In the genomic region with DNA sequence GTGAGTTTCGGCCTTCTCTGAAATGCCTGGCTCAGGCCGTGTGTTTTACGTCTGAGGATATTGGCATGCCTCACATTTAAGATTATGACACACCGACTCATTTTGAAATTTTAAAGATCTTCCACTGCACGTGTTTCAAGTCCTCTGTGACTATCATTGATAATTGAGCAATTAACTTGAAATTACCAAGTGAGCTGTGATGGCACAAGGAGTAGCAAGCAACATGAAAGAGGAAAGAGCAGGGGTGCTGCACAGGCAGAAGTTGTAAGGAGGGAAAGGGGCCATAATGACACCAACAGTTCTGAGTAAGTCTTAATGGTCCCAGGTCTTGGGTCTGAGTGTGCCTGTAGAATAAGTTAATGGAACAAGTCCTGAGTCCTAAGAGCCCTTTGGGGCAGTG, we compare ENCODE assay signal across 24 mouse cellular contexts.
DNase-seq lines count a peak whose midpoint lies in the region; ATAC-seq lines count a peak whose summit lies in the region.
"Had no signal": no experiment of that assay in that cellular context is flagged by ENCODE, and none has a peak within 500 bp of the region (broad histone marks: within the 10 kb centered on the region; RNA-seq: fewer than 3 reads in every experiment).

No protein-coding gene starts in this region.

- ATAC-seq in megakaryocyte, adult 5-6 weeks (ENCODE audit: poor library complexity, severe bottlenecking): peak; percentile 70
- ATAC-seq: activated CD4-positive, CD25-positive, alpha-beta regulatory T cell, adult 4 months; CD4-positive, CD25-positive, alpha-beta regulatory T cell, adult 4 months; forebrain, embryonic 13.5 days; forebrain, embryonic 15.5 days; forebrain, postnatal 0 days; Patski had no signal

- no peak overlapping the region for H3K4me3 ChIP-seq in brown adipose tissue, adult 24 weeks (ENCODE audit: insufficient read depth, low read depth, low read length)
- H3K4me3 ChIP-seq: embryonic facial prominence, embryonic 13.5 days; embryonic facial prominence, embryonic 15.5 days; forebrain, embryonic 13.5 days; forebrain, embryonic 15.5 days had no signal

- DNase-seq in adrenal gland, adult 2 months: peak; percentile 2
- no peak for DNase-seq in adrenal gland, adult 8-10 months
- no peak for DNase-seq in kidney, postnatal 25 days
- DNase-seq in kidney, adult 18-20 months: no peak
- DNase-seq: adrenal gland, postnatal 14 days; adrenal gland, postnatal 36 days; B cell, adult 2 months; cerebellum, adult 11 months; cerebellum, adult 18-20 months; cerebellum, adult 8-10 months; cerebellum, adult 9-11 months; cerebellum, postnatal 14 days; cerebellum, postnatal 36 days; embryo, embryonic 11 days; forebrain, postnatal 0 days had no signal

- 0 out of 2 replicates have a peak overlapping the region, but pooled peaks have one; percentile 3 for H3K27ac ChIP-seq in brown adipose tissue, adult 24 weeks (replicated peaks; ENCODE audit: low read depth, low read length)
- H3K27ac ChIP-seq: embryonic facial prominence, embryonic 13.5 days; embryonic facial prominence, embryonic 15.5 days; forebrain, embryonic 13.5 days; forebrain, embryonic 15.5 days had no signal

- H3K4me1 ChIP-seq in brown adipose tissue, adult 24 weeks (ENCODE audit: control insufficient read depth, insufficient read depth, insufficient read length, low read length): no peaks in the 10 kb centered on the region; the same call in 1 of the 2 replicates
- H3K4me1 ChIP-seq: embryonic facial prominence, embryonic 13.5 days; embryonic facial prominence, embryonic 15.5 days had no signal
